Mouse (Mus musculus) myocyte (in vitro differentiated cells): ENCODE data around the gene Tbce. TPM values are rescaled to one million over a fixed set of nuclear protein-coding genes. Genes with fewer than 3 reads are reported as not detected.
A peak's percentile ranks its signal among the peaks of the same experiment; 100 is the strongest.

Source experiments
- H3K27me3 ChIP-seq: one replicate; pipeline ENCODE4 v1.6.1; 2011; ENCODE audit not compliant: control insufficient read depth, insufficient read depth, insufficient read length
- H3K36me3 ChIP-seq: one replicate; pipeline ENCODE4 v1.6.1; 2011; ENCODE audit not compliant: control insufficient read depth, insufficient read depth
- H3K4me2 ChIP-seq: one replicate; pipeline ENCODE4 v1.6.1; 2011; ENCODE audit warnings: low read depth, control low read depth
- H3K4me3 ChIP-seq: one replicate; pipeline ENCODE4 v1.5.1; 2011; ENCODE audit warnings: mild to moderate bottlenecking, control low read depth, moderate library complexity
- H3K79me2 ChIP-seq: one replicate; pipeline ENCODE4 v1.6.1; 2011; ENCODE audit not compliant: control insufficient read depth, insufficient read depth
- H3ac ChIP-seq: one replicate; pipeline ENCODE4 v1.6.1; 2011; ENCODE audit not compliant: control insufficient read depth, insufficient read length
- CEBPB ChIP-seq: IDR thresholded peaks from 2 replicates; pipeline ENCODE4 v1.6.1; 2011; ENCODE audit warnings: mild to moderate bottlenecking, moderate library complexity; ENCODE audit not compliant: poor library complexity, insufficient read depth, severe bottlenecking
- E2F4 ChIP-seq: IDR thresholded peaks from one replicate; pipeline ENCODE4 v1.6.1; 2011; ENCODE audit warnings: mild to moderate bottlenecking, control low read depth, moderate library complexity; ENCODE audit not compliant: insufficient read depth
- MAX ChIP-seq: IDR thresholded peaks from one replicate; pipeline ENCODE4 v1.6.1; 2011; ENCODE audit warnings: low read depth, mild to moderate bottlenecking, control low read depth
- MYOD1 ChIP-seq, 3 experiments: IDR thresholded peaks; one replicate each; pipeline ENCODE4 v1.6.1; 2011; ENCODE audit warnings: control low read depth in 2 of 3, low read depth in 2 of 3, mild to moderate bottlenecking in 2 of 3, moderate library complexity in 1 of 3; ENCODE audit not compliant: insufficient read length in 2 of 3, control insufficient read depth in 1 of 3
- MYOG ChIP-seq, 3 experiments: IDR thresholded peaks; one replicate each; pipeline ENCODE4 v1.6.1; 2011; ENCODE audit warnings: control low read depth in 2 of 3, low read depth in 2 of 3, mild to moderate bottlenecking in 2 of 3; ENCODE audit not compliant: insufficient read length in 2 of 3, control insufficient read depth in 1 of 3, insufficient read depth in 1 of 3
- POLR2A ChIP-seq: IDR thresholded peaks from one replicate; pipeline ENCODE4 v1.6.1; 2011; ENCODE audit warnings: low read depth, mild to moderate bottlenecking, control low read depth, moderate library complexity; ENCODE audit not compliant: insufficient read length
- POLR2AphosphoS2 ChIP-seq: IDR thresholded peaks from one replicate; pipeline ENCODE4 v1.6.1; 2011; ENCODE audit warnings: low read depth, control low read depth; ENCODE audit not compliant: insufficient read length
- REST ChIP-seq: IDR thresholded peaks from one replicate; pipeline ENCODE4 v1.6.1; 2011; ENCODE audit warnings: mild to moderate bottlenecking, control low read depth, moderate library complexity; ENCODE audit not compliant: insufficient read depth, insufficient read length
- SRF ChIP-seq: IDR thresholded peaks from one replicate; pipeline ENCODE4 v1.6.1; 2011; ENCODE audit warnings: low read depth; ENCODE audit not compliant: control insufficient read depth, insufficient read length
- TCF12 ChIP-seq: IDR thresholded peaks from one replicate; pipeline ENCODE4 v1.6.1; 2011; ENCODE audit warnings: mild to moderate bottlenecking, control low read depth; ENCODE audit not compliant: poor library complexity, insufficient read depth, severe bottlenecking
- TCF3 ChIP-seq: IDR thresholded peaks from one replicate; pipeline ENCODE4 v1.6.1; 2011; ENCODE audit warnings: low read depth, control low read depth; ENCODE audit not compliant: insufficient read length
- USF1 ChIP-seq: IDR thresholded peaks from one replicate; pipeline ENCODE4 v1.6.1; 2011; ENCODE audit warnings: low read depth, mild to moderate bottlenecking, control low read depth, moderate library complexity
- polyA plus RNA-seq: library from polyadenylated mRNA; unstranded; fragments of >200 nt; fragmentation: generic; extraction: Trizol; gene quantifications from one replicate; pipeline ENCODE4 v1.2.1, GENCODE M21; 2012; ENCODE audit warnings: missing spikeins

The Tbce gene
- polyA plus RNA-seq = 20.3 TPM

- H3K79me2 ChIP-seq = peaks cover 45% of the 10 kb centered on the region
- H3K36me3 ChIP-seq = no peaks in the 10 kb centered on the region
- H3ac ChIP-seq = peak within 1 kb of the TSS; percentile 85
- H3K27me3 ChIP-seq = no peaks in the 10 kb centered on the region
- no peak for TF ChIP-seq MYOD1 (IDR thresholded peaks at IDR 0.05; ENCODE audit: control insufficient read depth in 1 of 3, insufficient read length in 2 of 3, low read depth in 2 of 3)
- TF ChIP-seq USF1 = no peak
- TF ChIP-seq CEBPB = no peak
- no peak for TF ChIP-seq MYOG (IDR thresholded peaks at IDR 0.05; ENCODE audit: control insufficient read depth in 1 of 3, insufficient read depth in 1 of 3, insufficient read length in 2 of 3, low read depth in 2 of 3)
- TF ChIP-seq SRF = peak; percentile 51
- TF ChIP-seq POLR2AphosphoS2 = peak; percentile 67
- TF ChIP-seq REST = no peak
- no peak for TF ChIP-seq E2F4
- TF ChIP-seq TCF12 = no peak
- no peak for TF ChIP-seq MAX
- TF ChIP-seq TCF3 = no peak
- TF ChIP-seq POLR2A = peak; percentile 74
- H3K4me2 ChIP-seq = peak within 1 kb of the TSS; percentile 94
- peak within 1 kb of the TSS; percentile 70 for H3K4me3 ChIP-seq
These were observed at the start of gene Tbce for GRCm38 (mm10) chr13:14039292-14039965. Gene Tbce (minus strand): TSS chr13:14039638.

GRCm38 (mm10) chr13:14088669-14089068 lies 49.2 kb upstream of the Tbce start:
- Histone ChIP-seq H3K27me3 (no peaks in the 10 kb centered on the region), H3K79me2 (peaks cover 78% of the 10 kb centered on the region), H3K4me3 (no peak overlapping the region), H3K36me3 (no peaks in the 10 kb centered on the region), H3K4me2 (no peak overlapping the region), H3ac (no peak overlapping the region)
- TF ChIP-seq CEBPB = no peak
- no peak for TF ChIP-seq MYOG (IDR thresholded peaks at IDR 0.05; ENCODE audit: control insufficient read depth in 1 of 3, insufficient read depth in 1 of 3, insufficient read length in 2 of 3, low read depth in 2 of 3)
- TF ChIP-seq E2F4 = no peak
- TF ChIP-seq POLR2A = no peak
- TF ChIP-seq USF1 = no peak
- TF ChIP-seq TCF12 = no peak
- TF ChIP-seq SRF = no peak

- Histone ChIP-seq H3K79me2 (peaks cover 99% of the 10 kb centered on the region), H3ac (no peak overlapping the region), H3K27me3 (no peaks in the 10 kb centered on the region), H3K4me3 (no peak overlapping the region), H3K36me3 (no peaks in the 10 kb centered on the region), H3K4me2 (no peak overlapping the region)
- no peak for TF ChIP-seq USF1
- TF ChIP-seq SRF = no peak
- no peak for TF ChIP-seq REST
- no peak for TF ChIP-seq E2F4
- TF ChIP-seq TCF12 = no peak
- no peak for TF ChIP-seq CEBPB
- TF ChIP-seq TCF3 = no peak
- TF ChIP-seq MYOG (IDR thresholded peaks at IDR 0.05; ENCODE audit: control insufficient read depth in 1 of 3, insufficient read depth in 1 of 3, insufficient read length in 2 of 3, low read depth in 2 of 3) = no peak
- TF ChIP-seq MAX = no peak
- no peak for TF ChIP-seq POLR2A
- no peak for TF ChIP-seq MYOD1 (IDR thresholded peaks at IDR 0.05; ENCODE audit: control insufficient read depth in 1 of 3, insufficient read length in 2 of 3, low read depth in 2 of 3)
- TF ChIP-seq POLR2AphosphoS2 = no peak
These were observed 35.9 kb upstream of the Tbce start for GRCm38 (mm10) chr13:14075326-14075725.

GRCm38 (mm10) chr13:14074371-14074770 lies 34.9 kb upstream of the Tbce start:
- TF ChIP-seq REST (no peak), TCF3 (no peak), SRF (no peak), MAX (no peak), POLR2A (no peak), CEBPB (no peak), MYOG (IDR thresholded peaks at IDR 0.05; ENCODE audit: control insufficient read depth in 1 of 3, insufficient read depth in 1 of 3, insufficient read length in 2 of 3, low read depth in 2 of 3) (no peak), TCF12 (no peak), E2F4 (no peak), MYOD1 (IDR thresholded peaks at IDR 0.05; ENCODE audit: control insufficient read depth in 1 of 3, insufficient read length in 2 of 3, low read depth in 2 of 3) (no peak), POLR2AphosphoS2 (no peak), USF1 (no peak)
- no peak overlapping the region for H3K4me3 ChIP-seq
- H3K36me3 ChIP-seq = no peaks in the 10 kb centered on the region
- peaks cover 98% of the 10 kb centered on the region for H3K79me2 ChIP-seq
- H3ac ChIP-seq = no peak overlapping the region
- no peak overlapping the region for H3K4me2 ChIP-seq
- H3K27me3 ChIP-seq = no peaks in the 10 kb centered on the region
